Mouse (Mus musculus) adrenal gland, adult (tissue): Measurements from ENCODE around the gene Gpr55.
"Not testable (repeated sequence)": the region's sequence is repeated elsewhere in the genome, so short reads cannot be mapped to it uniquely, and the experiment has no call there.

ENCODE experiments used
- DNase-seq, 2 experiments: peaks; one replicate each; pipeline ENCODE4 v3.0.0; 2022 to 2023; ENCODE audit warnings: low spot score in 1 of 2; ENCODE audit not compliant: inconsistent age in 2 of 2

The Gpr55 gene

DNA sequence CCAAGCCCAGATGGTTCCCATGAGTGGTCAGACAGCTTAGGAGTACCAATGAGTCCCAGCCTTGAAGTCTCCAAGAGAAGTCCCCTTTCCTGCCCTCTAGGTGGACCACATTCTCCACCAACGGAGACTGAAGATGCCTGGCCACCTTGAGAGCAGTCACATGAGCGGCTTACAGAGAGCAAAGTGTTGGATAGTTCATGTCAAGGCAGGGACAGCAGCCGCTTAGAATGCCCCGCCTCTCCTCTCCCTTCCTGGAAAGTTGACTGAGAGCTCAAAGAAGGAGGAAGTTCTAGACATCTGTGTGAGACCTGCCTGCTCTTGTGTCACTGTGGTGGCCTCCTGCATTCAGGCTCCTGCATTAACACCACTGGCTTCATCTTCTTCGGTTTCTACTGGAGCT is at the start of gene Gpr55:
Gene Gpr55 (minus strand): TSS at position 135 of the 400 bp plus-strand sequence.
- DNase-seq: no peak

DNA sequence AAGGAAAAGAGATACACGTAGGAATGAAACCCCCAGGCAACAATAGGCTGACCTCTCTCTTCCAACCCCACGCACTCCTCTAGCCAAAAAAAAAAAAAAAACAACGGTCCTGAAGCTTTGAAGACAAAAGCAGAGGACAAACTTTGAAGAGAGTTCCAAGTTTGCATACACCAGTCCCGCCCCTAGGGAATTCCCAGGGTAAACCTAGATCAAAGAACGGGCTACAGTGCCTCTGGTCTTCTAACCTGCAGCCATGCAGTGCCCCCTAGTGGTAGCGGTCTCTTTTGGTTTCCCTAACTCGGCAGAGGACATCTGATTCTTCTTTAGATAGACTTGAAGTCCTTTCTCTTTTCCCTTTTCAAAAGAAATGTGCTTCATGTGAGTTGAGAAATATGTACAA is 47.0 kb upstream of the Gpr55 start:
- peak; percentile 88 to 96 for DNase-seq

DNA sequence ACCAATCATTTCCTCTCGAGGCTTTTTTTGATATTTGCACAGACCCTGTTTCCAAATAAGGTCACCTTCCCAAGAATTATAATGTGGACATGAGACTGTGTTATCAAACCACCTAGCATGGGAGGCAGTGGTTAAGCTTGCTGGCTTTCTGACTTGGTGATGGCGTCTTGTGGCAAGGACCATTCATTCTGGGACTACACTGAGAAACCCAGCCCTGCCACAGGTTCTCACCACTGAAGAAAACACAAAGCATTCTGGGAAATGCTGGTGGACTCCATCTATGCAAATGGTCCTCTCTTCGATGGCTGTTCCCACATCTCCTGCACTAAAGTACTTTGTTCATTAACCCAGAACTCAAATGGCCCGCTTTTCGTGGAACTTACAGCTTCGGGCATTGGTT is 45.2 kb upstream of the Gpr55 start:
- DNase-seq: no peak

DNA sequence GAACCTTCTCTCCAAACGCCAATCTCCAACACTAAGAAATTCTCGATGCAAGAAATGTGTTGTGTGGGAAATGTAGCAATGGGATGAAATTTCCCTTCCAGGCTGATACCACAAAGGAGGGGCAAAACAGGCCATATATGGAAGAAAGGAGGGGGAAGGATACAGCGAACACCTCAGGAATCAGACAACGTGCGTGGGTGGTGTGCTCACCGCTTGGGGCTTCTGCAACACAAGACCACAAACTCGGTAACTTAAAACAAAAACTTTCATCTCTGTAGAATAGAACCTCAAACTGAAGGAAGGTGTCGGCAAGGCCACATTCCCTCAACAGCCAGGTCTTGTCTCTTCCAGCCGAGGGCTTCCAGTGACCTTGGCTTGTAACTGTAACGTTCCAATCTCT is 44.7 kb upstream of the Gpr55 start:
- no peak for DNase-seq

DNA sequence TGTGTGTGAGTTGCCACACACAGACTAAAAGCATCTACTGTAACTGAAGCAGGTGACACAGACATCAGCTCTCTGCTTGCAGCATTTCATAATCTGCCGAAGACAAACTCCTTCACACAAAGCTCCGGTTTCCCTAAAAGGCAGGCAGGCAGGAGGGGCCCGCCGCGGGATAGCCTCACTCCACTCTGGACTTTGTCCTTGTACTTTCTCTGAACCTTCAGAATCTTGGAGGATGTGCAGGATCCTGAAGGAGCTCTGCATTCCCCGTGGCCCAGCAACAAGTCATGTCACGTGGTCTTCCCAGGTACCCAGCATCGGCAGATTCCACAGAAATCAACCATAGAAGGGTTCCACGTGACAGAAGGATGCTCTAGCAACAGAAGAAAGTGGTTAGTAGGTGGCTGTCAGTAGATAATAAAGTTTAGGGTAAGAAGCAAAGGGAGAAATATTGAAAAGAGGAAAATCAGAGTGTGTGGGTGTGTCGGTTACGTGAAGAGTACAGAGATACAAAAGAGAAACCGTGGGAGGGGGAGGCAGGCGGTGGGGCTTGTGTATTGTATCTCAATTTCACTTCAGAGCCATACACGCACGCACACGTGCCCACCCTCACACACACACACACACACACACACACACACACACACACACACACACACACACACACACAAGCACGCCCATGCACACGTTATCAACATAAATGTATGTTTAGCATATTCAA is 39.2 kb upstream of the Gpr55 start:
- no peak for DNase-seq

DNA sequence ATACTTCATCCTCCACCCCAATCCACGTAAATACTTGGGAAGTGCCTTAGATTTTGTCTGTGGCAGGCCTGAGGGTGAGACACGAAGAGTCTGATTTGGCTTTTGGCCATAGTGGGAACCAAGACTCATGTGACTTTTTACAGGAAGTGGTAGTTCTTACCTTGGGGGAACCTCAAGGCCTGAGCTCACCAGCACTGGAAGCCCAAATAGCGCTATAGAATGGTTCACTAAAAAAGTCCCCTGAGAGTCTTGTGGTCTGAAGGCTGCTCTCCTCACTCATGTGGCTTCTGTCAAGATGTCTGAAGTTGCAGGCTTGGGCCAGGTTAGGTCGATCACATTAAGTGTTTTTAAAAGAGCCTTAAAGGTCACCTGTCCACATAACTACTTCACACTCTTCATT is 37.2 kb upstream of the Gpr55 start:
- DNase-seq: no peak

DNA sequence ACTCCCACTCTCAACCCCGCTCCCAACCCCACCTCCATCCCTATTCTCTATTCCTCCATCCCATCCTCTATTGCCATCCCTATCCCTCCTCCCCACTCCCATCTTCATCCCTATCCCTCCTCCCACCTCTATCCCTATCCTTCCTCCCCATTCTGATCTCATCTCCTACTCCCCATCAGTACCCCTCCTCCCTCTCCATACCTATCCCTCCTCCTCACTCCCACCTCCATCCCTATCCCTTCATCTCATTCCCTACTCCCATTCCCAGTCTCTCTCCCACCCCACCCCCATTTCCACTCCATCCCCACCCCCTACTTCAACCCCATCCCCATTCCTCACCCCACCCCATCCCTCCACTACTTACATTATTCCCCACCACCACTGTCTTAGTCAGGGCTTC is 36.4 kb upstream of the Gpr55 start:
- DNase-seq: no peak

DNA sequence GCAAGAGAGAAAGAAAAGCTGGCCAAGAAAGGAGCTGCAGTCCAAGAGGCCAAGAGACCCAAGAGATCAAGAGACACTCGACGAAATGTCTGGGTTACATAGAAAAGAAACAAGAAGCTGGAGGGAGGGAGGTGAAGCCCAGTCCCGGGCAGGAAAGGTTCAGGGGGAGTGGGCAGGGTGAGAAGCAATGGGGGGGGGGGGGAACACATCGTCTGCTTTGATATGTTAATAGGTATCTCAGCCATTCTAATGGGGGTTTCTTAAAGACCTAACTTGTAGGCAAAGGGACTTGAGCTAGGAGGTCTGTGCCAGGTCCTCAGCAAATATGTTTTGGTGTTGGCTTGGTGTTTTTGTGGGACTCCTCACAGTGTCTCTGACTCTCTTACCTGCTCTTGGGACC is 32.7 kb upstream of the Gpr55 start:
- no peak for DNase-seq

DNA sequence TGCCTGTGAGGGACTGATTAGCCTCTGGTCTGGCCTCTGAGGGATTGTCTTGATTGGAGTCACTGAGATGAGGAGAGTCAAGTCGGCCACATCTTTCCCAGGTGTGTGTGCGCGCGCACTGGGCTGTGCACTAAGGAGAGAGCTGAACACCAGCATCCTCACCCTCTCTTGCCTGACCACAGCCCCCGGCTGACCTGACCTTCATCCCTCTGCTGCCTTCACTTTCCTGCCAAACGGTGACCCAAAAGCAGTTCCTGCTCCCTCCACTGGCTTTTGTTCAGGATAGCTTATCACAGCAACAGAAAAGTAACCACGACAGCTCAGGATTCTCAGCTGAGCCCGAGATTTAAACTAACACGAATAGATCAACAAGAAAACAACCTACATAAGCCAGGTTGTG is 31.4 kb upstream of the Gpr55 start:
- DNase-seq: peak in 1 of 2 experiments; percentile 60

DNA sequence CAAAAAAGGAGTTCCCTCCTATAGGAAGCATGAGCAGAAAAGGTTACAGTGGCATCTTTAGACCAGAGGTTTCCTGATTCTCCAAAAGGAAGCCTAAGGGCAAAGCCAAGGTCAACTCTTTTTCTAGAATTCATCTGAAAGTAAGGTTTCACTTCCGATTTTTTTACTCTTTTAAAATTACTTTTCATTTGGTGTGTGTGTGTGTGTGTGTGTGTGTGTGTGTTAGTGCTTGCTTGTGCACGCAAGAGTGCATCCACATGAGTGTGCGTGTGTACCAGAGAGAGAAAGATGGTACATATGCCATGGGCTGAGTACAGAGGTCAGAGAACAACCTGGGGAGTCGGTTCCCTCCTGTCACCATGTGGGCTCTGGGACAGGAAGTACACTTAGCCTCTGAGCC is 28.1 kb upstream of the Gpr55 start:
- DNase-seq: not testable (repeated sequence)

DNA sequence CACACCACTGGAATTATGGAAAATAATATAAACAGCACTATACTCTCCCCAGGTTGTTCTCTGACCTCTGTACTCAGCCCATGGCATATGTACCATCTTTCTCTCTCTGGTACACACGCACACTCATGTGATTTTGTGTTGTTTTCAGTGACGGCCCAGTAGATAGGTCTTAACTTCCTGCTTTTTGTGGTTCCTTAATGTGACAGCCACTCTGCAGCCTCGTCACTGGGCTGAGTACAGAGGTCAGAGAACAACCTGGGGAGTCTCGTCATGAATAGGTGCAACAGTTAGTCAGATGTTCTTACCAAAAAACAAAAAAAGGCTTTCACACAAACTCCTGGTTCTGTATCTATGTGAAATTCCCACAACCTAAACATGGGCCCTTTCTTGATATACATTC is 27.5 kb upstream of the Gpr55 start:
- DNase-seq: no peak

DNA sequence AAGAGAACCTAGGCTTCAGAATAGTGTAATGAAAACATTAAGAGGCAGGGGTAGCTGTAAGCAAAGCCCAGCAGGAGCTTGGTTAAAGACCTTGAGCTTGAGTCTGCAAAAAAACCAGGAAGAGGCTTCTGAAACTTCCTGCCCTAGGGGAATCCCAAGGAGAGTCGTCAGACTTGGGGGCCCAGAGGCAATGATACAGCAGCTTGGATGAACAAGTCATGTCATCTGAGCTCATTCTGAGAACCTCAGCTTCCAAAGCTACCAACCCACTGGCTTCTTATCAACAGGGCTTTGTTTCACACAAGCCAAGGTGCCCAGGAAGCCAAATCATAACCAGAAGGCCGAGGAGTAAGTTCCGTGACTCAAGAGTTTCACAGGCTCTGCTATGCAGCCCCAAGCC is 25.0 kb upstream of the Gpr55 start:
- no peak for DNase-seq

DNA sequence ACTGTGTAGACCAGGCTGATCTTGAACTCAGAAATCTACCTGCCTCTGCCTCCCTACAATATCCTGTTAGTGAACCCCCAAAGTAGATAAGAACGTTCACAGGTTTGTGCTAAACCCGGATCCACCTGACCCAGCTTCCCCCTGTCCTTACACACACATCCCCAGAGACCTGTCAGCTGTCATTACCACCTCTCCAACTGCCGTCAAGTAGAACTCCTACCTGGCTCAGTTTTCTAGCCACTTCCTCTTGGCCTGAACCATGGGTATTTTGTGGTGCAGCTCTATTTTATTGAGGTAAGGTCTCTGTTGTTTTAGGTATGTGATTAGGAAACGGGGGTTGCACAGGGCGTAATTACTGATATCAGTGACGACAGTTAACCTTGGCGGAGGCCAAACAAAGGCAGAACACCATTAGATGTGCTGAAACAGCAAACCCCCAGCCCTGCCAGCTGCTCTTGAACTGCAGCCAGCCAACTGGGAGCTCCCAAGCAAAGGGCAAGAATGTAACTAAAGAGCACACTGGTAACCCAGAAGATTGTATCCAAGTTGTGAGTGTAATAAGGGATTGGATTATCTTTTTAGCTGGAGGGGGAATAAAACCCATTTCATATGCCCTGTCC is 21.0 kb upstream of the Gpr55 start:
- DNase-seq: peak; percentile 72 to 87

DNA sequence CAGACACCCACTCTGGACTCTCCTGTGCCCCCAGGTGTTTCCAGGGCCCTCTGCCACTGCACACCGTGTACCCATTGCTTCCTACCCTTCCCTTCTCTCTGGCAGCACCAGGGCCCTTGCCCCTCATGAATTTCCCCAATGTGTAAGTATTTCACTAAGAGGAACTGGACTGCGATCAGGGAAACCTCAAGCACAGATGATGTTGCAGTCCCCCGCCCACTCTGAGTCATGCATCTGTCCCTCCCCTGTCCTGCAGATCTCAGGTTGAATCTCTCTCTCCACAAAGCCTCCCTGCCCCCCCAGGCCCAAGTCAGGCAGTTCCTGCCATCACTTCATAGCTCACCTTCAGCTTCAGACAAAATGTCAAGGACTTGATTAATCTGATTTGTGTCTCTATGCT is 16.9 kb upstream of the Gpr55 start:
- peak; percentile 74 to 88 for DNase-seq

DNA sequence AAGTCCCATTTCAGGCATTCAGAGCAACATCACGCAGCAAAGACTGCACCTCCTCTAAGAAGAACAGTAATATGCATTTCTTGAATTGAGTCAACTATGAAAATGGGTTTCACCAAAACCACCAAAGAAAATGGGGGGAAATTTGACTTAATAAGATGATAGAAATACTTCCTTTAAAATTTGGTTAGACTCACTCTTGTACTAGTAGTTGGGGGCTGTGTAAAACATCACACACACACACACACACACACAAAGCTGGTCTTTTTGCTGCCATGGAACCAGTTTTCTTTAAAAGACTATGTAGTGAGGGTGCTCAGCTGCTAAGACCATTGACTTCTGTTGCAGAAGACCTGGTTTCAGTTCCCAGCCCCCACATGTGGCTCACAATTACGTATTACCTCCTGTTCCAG is 12.7 kb upstream of the Gpr55 start:
- DNase-seq: no peak

DNA sequence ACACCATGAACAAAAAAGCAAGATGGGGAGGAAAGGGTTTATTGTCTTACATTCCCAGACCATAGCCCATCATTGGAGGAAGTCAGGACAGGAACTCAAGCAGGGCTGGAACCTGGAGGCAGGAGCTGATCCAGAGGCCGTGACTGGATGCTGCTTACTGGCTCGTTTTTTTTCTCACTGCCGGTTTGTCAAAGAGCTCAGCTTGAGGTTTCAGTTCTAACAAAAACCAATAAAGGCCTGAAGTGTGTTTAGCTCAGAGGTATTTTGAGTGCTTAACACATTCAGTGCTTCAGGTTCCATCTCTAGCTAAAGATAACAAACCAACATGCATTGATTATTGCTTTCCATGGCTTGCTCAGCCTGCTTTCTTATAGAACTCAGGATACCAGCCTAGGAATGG is 11.5 kb upstream of the Gpr55 start:
- DNase-seq: no peak

DNA sequence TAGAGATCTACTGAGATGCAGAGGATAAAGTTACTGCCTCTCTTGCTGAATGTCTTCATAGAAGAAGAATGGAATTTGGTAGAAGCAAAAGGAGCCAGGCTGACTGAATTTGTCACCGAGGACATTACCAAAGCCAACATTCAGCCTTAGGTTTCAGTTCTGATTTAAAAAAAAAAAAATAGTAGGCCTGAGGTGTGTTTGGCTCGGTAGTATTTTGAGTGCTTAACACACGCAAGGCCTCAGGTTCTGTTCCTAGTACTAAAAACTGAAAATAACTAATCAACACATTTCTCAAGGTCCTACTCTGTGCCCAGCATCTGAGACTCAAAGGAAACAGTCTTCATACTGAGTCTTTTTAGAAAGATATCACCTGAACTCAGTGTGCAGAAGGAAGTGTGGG is 10.3 kb upstream of the Gpr55 start:
- no peak for DNase-seq

DNA sequence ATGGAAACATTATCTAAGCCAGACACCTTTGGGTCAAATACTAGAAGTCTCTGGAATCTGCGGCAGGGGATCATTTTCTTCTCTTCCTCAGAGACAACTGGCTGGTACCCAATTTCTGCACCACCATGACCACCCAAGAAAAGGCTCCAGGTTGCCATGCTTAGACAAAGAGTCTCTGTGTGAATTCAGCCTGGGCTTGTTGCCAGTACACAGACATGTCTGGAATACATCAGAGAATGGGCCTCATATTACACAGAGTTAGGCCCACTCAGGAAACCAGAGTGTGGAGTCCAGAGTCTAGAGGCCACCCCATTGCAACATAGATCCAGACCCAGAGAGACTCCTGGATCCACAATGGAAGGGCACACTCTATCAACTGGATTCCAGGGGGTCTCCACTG is 8.7 kb upstream of the Gpr55 start:
- DNase-seq: no peak

DNA sequence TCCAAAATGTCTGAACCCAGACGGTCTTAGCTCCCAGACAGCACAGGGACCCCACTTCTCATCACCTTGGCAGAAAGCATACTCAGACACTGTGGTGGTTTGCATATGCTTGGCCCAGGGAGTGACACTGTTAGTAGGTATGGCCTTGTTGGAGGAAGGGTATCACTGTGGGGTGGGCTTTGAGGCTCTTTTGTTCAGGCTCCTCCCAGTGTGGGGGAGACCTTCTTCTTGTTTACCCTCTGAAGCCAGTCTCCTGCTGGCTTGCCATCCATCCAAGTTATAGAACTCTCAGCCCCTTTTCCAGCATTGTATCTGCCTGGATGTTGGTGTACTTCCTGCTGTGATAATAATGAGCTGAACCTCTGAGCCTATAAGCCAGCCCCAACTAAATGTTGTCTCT is 8.3 kb upstream of the Gpr55 start:
- no peak for DNase-seq

DNA sequence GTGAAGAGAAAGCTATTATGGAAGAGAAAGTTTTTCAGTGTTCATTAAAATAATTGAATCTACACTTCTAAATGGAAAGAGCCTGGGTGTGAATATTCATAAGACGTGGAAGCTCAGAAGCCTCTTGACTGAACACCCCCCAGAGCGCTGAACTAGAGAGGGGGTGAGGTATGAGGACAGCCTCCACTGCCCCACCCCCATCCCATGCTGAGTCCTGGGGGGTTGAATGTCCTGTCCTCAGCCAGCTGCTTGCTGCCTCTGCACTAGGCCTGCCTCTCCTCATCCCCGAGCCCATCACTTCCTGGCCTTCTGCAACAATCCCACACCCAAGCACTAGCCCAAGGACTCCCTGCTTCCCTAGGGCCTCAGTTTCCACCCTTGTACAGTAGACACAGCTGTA is 5.0 kb upstream of the Gpr55 start:
- no peak for DNase-seq

DNA sequence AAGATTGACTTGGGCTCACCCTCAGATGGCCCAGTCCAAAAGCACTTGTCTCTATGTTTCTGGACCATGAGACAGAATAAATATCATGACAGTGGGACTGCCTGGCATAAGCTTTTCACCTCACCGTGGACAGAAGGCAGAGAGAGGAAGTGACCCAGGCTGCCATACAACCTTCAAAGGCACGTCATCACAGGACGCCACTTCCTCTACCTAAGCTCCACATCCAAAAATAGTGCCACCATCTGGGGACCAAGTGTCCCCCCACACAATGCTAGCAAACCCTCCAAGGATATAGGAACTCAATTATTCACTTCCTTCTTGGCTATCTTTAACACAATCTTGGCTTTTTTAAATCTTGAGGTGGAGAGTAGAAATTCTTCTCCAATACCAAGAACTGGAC is 1.3 kb upstream of the Gpr55 start:
- no peak for DNase-seq

DNA sequence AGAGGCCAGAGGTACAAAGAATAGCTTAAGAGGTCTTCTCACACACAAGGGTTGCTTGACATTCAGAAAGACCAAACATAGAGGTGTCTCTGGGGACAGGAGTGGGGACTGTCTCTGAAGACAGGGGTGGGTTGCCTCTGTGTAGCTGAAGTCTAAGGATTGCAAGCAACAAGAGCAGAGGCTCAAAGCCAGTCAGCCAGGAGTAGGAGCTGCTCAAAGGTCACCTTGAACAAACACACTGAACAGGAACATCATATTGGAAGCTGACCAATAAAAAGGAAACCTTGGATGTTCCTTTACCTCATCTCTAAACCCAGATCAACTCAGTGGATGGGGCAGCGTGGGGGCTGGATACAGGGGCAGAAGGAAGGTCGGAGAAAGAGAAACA is 924 bp downstream of the Gpr55 start:
- peak in 1 of 2 experiments; percentile 43 for DNase-seq
